Mouse (Mus musculus) midbrain, embryonic 10.5 days (tissue): ENCODE results near the gene Rph3al. TPM values are rescaled to one million over a fixed set of nuclear protein-coding genes. Genes with fewer than 3 reads are reported as not detected.
A peak's percentile ranks its signal among the peaks of the same experiment; 100 is the strongest.

Source experiments
- DNase-seq: peaks from one replicate; pipeline ENCODE4 v3.0.0-alpha.2; 2017; ENCODE audit warnings: low spot score
- H3K27ac ChIP-seq: fragments of 300-500 bp; sonication (generic); replicated peaks from 2 replicates; pipeline ENCODE4 v1.5.1; 2016; ENCODE audit warnings: mild to moderate bottlenecking
- H3K27me3 ChIP-seq: fragments of 300-500 bp; sonication (generic); 2 replicates; pipeline ENCODE4 v1.6.1; 2016; ENCODE audit warnings: low read depth, mild to moderate bottlenecking; ENCODE audit not compliant: poor library complexity, severe bottlenecking
- H3K36me3 ChIP-seq: fragments of 300-500 bp; sonication (generic); 2 replicates; pipeline ENCODE4 v1.6.1; 2016; ENCODE audit warnings: mild to moderate bottlenecking, moderate library complexity
- H3K4me1 ChIP-seq: fragments of 300-500 bp; sonication (generic); 2 replicates; pipeline ENCODE4 v1.6.1; 2016
- H3K4me3 ChIP-seq: fragments of 300-500 bp; sonication (generic); 2 replicates; pipeline ENCODE4 v1.5.1; 2016; ENCODE audit warnings: mild to moderate bottlenecking, moderate library complexity
- H3K9me3 ChIP-seq: fragments of 300-500 bp; sonication (generic); replicated peaks from 2 replicates; pipeline ENCODE4 v1.6.1; 2016; ENCODE audit warnings: mild to moderate bottlenecking
- WGBS: fragments of 180-500 bp; shearing (Covaris S2); methylation state at CpG from one replicate; pipeline ENCODE4 v1.1.7; 2016; 5-methylcytosine and 5-hydroxymethylcytosine counted together
- polyA plus RNA-seq: library from polyadenylated mRNA; unstranded; fragments of >200 nt; fragmentation: Nextera tagmentation; extraction: Ambion mirVana; gene quantifications from 2 replicates; pipeline ENCODE4 v1.2.1, GENCODE M21; 2016

Rph3al gene
- polyA plus RNA-seq, 1 experiment from 2014 or later = 1.1 TPM

DNA sequence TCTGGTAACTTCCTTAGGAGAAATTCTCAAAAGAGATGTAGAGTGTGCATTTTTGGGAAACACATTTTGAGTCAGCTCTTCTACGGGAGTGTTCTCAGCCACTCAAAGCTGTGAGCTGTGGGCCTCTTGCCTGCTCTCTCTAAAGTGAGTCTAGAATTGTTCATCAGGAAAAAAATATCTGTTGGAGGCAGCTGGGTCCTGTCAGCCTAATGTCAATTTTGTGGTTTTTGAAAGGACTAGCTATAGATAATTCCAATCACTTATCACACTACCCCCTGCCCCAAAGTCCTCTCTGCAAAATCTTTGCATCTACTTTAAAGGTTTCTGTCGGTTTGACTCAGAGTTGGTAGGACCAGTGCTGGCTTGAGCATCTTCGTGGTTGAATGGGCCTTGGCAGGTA, 20.9 kb downstream of the Rph3al start:
- Histone ChIP-seq H3K27ac (no peak overlapping the region), H3K4me3 (no peak overlapping the region), H3K36me3 (no peaks in the 10 kb centered on the region), H3K4me1 (peaks cover 4% of the 10 kb centered on the region), H3K9me3 (no peaks in the 10 kb centered on the region), H3K27me3 (no peaks in the 10 kb centered on the region)
- no peak for DNase-seq
- 81% methylated on average over 3 of the region's 3 CpGs for WGBS

DNA sequence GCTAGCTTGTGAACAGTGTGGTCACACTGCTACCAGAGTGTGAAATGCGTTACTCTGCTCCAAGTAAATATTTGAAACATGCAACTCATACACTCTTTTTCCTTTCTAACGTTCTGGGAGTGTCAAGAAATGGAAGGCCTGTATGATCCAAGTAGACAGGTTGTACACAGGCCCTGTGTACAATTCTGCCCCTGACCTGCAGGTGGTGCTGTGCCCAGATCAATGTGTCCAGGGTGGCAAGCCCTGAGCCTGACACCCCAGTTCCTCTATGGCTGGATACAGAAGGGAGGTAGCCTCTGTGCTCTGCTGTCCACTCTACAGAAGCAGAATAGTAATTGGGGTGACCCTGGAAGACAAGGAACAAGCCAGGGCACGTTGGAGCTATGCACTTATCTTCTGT, 24.3 kb downstream of the Rph3al start:
- DNase-seq = no peak
- 67% methylated on average over 3 of the region's 3 CpGs for WGBS
- Histone ChIP-seq H3K4me1 (no peaks in the 10 kb centered on the region), H3K9me3 (0 out of 2 replicates have a peak, but pooled peaks cover 7% of the 10 kb centered on the region), H3K4me3 (no peak overlapping the region), H3K27ac (no peak overlapping the region), H3K36me3 (no peaks in the 10 kb centered on the region), H3K27me3 (no peaks in the 10 kb centered on the region)

DNA sequence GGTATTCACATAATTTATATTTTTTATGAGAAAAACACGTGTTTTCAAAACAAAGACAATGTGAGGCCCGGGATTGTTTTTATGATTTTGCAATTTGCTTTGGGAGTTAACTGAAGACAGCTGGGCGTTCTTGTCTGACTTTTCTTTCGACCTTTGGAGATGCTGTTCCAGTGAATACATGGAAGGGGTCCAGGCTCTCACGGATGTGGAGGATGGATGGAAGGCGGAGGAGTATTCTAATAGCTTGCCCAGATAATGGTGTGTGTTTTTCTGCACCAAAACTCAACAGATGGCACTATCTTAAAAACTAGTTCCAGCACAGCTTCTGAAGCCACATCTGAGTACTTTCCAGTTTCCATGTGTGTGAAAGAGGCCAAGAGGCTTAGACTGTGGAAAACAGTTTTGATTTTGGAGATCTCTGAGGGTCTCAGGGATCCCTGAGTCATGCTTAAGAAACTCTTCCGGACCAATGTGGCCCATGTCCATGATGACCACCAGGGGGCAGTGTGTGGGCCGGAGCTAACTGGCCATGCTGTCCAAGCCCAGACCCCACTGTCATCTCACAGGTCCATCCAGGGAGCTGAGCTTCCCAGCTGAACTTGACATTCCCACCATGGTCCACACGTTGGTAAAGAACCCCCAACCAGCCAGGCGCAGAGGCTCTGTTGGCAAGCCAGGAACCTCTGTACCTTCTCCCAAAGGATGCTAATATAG, 25.1 kb downstream of the Rph3al start:
- Histone ChIP-seq H3K36me3 (no peaks in the 10 kb centered on the region), H3K4me1 (no peaks in the 10 kb centered on the region; the same call in 1 of the 2 replicates), H3K27me3 (no peaks in the 10 kb centered on the region), H3K9me3 (0 out of 2 replicates have a peak, but pooled peaks cover 7% of the 10 kb centered on the region), H3K4me3 (no peak overlapping the region), H3K27ac (no peak overlapping the region)
- 58% methylated on average over 10 of the region's 10 CpGs for WGBS
- DNase-seq = peak; percentile 70

DNA sequence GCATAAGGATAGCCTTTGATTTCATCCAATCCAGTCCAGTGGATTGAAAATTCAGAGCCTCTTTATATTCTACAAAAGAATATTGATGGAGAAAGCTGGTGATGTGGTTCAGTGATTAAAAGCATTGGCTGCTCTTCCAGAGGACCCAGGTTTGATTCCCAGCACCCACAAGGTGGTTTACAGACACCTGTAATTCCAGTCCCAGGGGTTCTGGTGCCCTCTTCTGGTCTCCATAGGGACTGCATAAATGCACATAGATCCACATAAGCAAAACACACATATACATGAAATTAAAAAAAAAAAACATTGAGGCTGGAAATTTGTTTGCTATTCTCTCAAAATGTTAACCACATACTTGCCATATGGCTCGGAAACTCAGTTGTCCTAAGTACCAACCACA, 26.3 kb downstream of the Rph3al start:
- no peak overlapping the region for H3K4me3 ChIP-seq
- 100% methylated on average over 1 of the region's 1 CpGs for WGBS
- 0 out of 2 replicates have a peak, but pooled peaks cover 7% of the 10 kb centered on the region for H3K9me3 ChIP-seq
- H3K36me3 ChIP-seq = no peaks in the 10 kb centered on the region
- H3K27ac ChIP-seq = no peak overlapping the region
- H3K27me3 ChIP-seq = no peaks in the 10 kb centered on the region
- peaks cover 9% of the 10 kb centered on the region for H3K4me1 ChIP-seq
- DNase-seq = no peak

DNA sequence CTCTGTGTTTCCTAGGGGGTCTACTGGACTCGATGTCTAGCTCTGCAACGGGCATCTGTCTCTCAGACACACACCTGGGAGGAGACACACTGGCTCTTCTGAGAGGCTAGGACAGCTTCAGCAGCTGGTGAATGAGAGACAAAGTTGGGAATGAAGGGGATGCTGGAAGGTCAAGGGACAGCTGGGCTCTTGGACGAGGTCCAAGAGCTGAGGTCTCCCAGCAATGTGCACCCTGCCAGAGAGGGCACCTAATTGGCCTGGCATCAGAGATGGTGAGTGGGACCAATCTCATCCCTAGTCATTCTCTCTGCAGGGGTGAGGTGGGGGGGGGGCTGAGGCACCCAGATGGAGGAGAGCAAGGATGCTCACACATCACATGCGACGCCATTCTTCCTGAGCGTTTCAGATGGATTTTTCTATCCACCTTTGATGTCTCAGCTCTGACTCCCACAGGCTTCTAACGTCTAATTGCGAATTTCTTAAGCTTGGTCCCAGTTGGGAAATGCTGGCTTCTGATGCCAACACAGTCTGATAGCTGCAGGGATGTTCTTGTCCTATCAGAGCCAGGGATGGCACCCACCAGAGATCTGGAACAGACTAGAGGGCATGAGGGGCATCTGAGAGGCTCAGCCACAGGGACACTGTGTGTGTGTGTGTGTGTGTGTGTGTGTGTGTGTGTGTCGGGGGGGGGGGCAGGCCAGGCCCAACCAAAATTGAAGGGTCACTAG, 28.4 kb downstream of the Rph3al start:
- H3K4me3 ChIP-seq = no peak overlapping the region
- H3K36me3 ChIP-seq = no peaks in the 10 kb centered on the region
- WGBS = 87% methylated on average over 9 of the region's 9 CpGs
- peaks cover 18% of the 10 kb centered on the region for H3K4me1 ChIP-seq
- H3K27me3 ChIP-seq = 0 out of 2 replicates have a peak, but pooled peaks cover 5% of the 10 kb centered on the region
- H3K27ac ChIP-seq = no peak overlapping the region
- no peak for DNase-seq
- 0 out of 2 replicates have a peak, but pooled peaks cover 7% of the 10 kb centered on the region for H3K9me3 ChIP-seq

DNA sequence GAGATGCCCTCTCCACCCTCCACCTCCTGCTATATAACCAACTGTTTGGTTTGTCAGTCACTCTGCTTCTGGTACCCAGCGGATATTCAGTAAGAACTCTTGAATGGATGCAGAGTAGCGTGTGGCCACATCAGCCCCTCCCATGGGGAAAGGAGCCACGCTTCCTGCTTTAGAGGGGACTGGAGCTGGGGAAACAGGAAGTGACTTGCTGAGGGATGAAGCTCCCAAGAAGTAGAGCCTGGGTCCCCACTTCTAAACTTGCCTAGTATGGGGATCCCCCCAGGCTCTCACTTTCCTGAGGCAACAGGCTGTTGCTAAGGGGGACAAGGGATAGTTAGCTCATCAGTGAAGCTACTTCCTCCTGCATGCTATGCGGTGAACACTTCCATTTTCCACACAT, 30.8 kb downstream of the Rph3al start:
- H3K36me3 ChIP-seq = no peaks in the 10 kb centered on the region
- H3K27ac ChIP-seq = peak overlapping the region; percentile 10; the same call in 1 of the 2 replicates
- 0 out of 2 replicates have a peak, but pooled peaks cover 5% of the 10 kb centered on the region for H3K27me3 ChIP-seq
- H3K9me3 ChIP-seq = 0 out of 2 replicates have a peak, but pooled peaks cover 7% of the 10 kb centered on the region
- WGBS = 75% methylated on average over 4 of the region's 4 CpGs
- no peak for DNase-seq
- no peak overlapping the region for H3K4me3 ChIP-seq
- H3K4me1 ChIP-seq = peaks cover 28% of the 10 kb centered on the region

DNA sequence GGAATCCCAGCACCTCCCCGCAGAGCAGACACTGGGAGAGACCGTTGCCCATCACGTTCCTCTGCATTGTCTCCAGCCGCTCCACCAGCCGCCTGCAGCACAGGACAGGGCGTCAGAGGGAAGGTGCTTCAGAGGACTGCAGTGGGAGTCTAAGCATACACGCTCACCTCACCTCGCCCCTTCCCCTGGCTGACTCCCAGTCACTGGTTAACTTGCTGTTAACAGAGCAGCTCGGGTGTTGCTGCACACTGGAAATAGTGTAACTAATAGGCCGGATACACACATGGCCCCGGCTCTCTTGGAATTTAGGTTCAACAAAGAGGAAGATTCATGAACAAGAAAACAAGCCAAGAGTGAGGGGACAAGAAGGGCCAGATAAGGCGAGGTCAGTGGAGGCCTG, 31.7 kb downstream of the Rph3al start:
- Histone ChIP-seq H3K9me3 (0 out of 2 replicates have a peak, but pooled peaks cover 2% of the 10 kb centered on the region), H3K27me3 (0 out of 2 replicates have a peak, but pooled peaks cover 5% of the 10 kb centered on the region), H3K4me3 (no peak overlapping the region), H3K4me1 (peaks cover 28% of the 10 kb centered on the region), H3K27ac (no peak overlapping the region), H3K36me3 (no peaks in the 10 kb centered on the region)
- DNase-seq = no peak
- WGBS = 58% methylated on average over 12 of the region's 12 CpGs

DNA sequence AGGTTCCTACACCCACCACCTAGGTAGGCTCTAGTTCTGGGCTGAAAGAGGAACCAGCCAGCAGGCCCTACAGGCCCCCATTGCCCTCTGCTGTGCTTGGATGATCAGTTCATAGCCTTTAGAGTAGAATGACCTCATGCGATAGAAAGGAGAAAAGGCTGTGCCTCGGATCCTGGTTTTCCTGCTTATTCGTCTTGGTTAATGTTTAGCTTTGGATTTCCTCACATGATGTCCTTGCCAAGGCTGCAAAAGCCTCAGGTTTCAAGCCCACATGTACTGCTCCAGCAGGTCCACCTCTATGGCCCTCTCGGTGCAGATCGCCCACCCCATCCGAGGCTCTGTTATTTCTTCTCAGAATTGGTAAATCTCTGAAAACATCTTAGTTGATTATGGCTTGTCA, 33.2 kb downstream of the Rph3al start:
- 0 out of 2 replicates have a peak, but pooled peaks cover 5% of the 10 kb centered on the region for H3K27me3 ChIP-seq
- no peak overlapping the region for H3K4me3 ChIP-seq
- no peaks in the 10 kb centered on the region for H3K9me3 ChIP-seq
- DNase-seq = no peak
- no peaks in the 10 kb centered on the region for H3K36me3 ChIP-seq
- peak overlapping the region; percentile 71 for H3K27ac ChIP-seq
- 82% methylated on average over 6 of the region's 6 CpGs for WGBS
- H3K4me1 ChIP-seq = peaks cover 31% of the 10 kb centered on the region

DNA sequence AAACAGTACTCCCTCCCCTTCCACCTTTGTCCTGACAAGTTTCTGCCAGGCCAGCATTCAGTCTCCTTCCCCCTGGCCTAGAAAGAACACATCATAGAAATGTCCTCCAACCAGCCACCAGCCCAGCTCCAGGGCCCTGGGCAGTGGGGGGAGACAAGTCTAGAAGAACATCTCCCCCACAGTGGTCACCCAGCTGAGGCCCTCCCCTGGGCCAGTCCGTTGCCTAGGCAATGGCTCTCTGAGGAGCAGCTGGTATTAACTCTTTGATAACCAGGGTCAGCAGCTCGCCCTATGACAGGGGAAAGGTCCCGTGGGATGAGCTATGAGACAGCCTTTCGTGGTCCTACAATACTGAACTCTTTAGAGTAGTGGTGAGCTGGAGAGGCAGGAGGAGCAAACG, 33.7 kb downstream of the Rph3al start:
- no peaks in the 10 kb centered on the region for H3K9me3 ChIP-seq
- 0 out of 2 replicates have a peak, but pooled peaks cover 5% of the 10 kb centered on the region for H3K27me3 ChIP-seq
- H3K36me3 ChIP-seq = no peaks in the 10 kb centered on the region
- 26% methylated on average over 5 of the region's 5 CpGs for WGBS
- peak; percentile 42 for DNase-seq
- H3K4me3 ChIP-seq = no peak overlapping the region
- peak overlapping the region; percentile 71 for H3K27ac ChIP-seq
- peaks cover 36% of the 10 kb centered on the region for H3K4me1 ChIP-seq

DNA sequence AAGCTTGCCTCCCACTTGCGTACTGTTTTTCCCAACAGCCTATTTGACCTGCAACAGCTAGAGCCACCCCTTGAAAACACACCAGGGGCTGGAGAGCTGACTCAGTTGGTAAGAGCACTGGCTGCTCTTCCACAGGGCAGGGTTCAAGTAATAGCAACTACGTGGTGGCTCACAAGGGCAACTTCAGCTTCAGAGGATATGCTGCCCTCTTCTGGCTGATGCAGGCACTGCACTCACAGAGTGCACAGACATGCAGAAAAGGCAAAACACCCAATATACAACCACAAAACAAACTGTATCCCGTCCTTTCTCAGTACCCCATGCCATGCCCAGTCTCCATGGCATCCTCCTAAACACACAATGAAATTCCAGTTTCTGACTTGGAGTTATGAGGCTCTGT, 34.7 kb downstream of the Rph3al start:
- Histone ChIP-seq H3K9me3 (no peaks in the 10 kb centered on the region), H3K4me3 (no peak overlapping the region), H3K36me3 (no peaks in the 10 kb centered on the region), H3K27me3 (0 out of 2 replicates have a peak, but pooled peaks cover 5% of the 10 kb centered on the region), H3K4me1 (peaks cover 40% of the 10 kb centered on the region), H3K27ac (no peak overlapping the region)
- DNase-seq = peak; percentile 40
- 70% methylated on average over 3 of the region's 3 CpGs for WGBS

DNA sequence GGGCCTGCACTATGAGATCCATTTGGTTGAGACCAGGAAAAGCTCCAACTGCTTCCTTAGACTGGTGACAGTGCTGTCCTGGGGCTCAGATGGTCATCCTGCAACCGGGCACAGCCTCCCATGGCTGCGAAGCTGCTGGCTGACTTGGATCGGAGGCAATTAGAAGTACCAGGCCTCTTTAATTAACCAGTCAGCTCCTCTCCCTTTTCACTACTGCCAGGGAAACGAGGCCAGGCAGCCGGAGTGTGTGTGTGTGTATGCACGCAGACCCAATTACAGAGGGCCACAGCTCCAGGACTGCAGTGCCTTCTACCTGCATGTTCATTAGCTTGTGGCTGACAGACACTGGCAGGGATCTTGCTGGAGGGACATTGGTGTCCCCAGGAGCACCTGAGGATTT, 36.9 kb downstream of the Rph3al start:
- Histone ChIP-seq H3K27me3 (0 out of 2 replicates have a peak, but pooled peaks cover 5% of the 10 kb centered on the region), H3K4me3 (no peak overlapping the region), H3K9me3 (no peaks in the 10 kb centered on the region), H3K4me1 (peaks cover 27% of the 10 kb centered on the region), H3K36me3 (no peaks in the 10 kb centered on the region), H3K27ac (peak overlapping the region; percentile 42)
- 78% methylated on average over 6 of the region's 6 CpGs for WGBS
- DNase-seq = no peak

DNA sequence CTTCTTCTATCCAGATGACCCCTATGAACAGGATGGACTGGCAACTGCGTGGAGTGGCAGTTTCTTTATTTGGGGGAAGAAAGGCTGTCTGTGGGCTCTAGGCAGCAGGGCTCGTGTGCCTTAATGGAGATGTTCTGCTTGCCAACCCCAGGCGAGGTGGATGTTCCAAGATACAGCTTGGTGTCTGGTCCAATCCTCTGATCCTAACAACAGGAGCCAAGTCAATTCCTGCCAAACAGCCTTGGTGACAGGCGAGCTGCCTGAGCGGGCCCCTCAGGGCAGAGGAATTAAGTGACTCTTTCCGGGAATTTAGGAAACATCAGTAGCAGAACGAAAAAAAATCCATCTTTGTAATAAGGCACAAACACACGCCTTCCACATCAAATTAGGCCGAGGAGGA, 38.6 kb downstream of the Rph3al start:
- 69% methylated on average over 9 of the region's 9 CpGs for WGBS
- H3K27me3 ChIP-seq = no peaks in the 10 kb centered on the region
- H3K9me3 ChIP-seq = no peaks in the 10 kb centered on the region
- H3K36me3 ChIP-seq = no peaks in the 10 kb centered on the region
- H3K27ac ChIP-seq = no peak overlapping the region
- DNase-seq = no peak
- H3K4me3 ChIP-seq = no peak overlapping the region
- H3K4me1 ChIP-seq = peaks cover 26% of the 10 kb centered on the region

DNA sequence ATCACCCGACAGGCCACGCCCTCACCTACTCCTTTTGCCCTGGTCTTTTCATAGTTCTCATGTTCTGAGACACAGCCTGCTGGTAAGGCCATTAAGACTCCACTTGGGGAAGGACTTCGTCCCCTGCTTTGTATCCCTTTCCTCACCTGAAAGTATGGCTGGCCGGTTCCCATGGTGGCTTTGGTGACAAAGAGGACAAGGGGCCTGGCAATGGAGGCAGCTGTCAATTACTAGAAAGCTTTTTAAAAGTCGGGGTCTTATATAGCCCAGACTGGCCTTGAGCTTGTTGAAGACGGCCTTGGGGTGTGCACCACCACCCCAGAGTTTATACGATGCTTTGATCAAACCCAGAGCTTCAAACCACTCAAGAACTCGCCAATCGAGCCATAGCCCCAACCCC, 39.7 kb downstream of the Rph3al start:
- H3K36me3 ChIP-seq = no peaks in the 10 kb centered on the region
- WGBS = 93% methylated on average over 9 of the region's 9 CpGs
- no peak for DNase-seq
- peaks cover 21% of the 10 kb centered on the region for H3K4me1 ChIP-seq
- no peak overlapping the region for H3K4me3 ChIP-seq
- no peak overlapping the region for H3K27ac ChIP-seq
- H3K27me3 ChIP-seq = no peaks in the 10 kb centered on the region
- H3K9me3 ChIP-seq = no peaks in the 10 kb centered on the region
